Mouse (Mus musculus) spleen, adult 10 weeks (tissue): ENCODE results near the gene Fam199x. TPM values are rescaled to one million over a fixed set of nuclear protein-coding genes. Genes with fewer than 3 reads are reported as not detected.

Source experiments
- polyA plus RNA-seq: library from polyadenylated mRNA; stranded (reverse); fragments of 350-450 nt; fragmentation: Illumina TruSeq; extraction: RNeasy Lipid Tissue Mini Kit (QIAGEN cat#74804); gene quantifications from one replicate; pipeline ENCODE4 v1.2.3, GENCODE M21; 2015; ENCODE audit warnings: low replicate concordance; ENCODE audit not compliant: insufficient read depth

Fam199x gene
- polyA plus RNA-seq: 8.4 TPM

GRCm38 (mm10) chrX:137049425-137050225 is at the start of gene Fam199x:
Gene Fam199x (plus strand): TSS chrX:137049594.

GRCm38 (mm10) chrX:137038000-137038483 is 11.4 kb upstream of the Fam199x start, which contains the start of gene Slc25a53:
Gene Slc25a53 (minus strand): TSS chrX:137038302.

GRCm38 (mm10) chrX:137121718-137122117 is 72.3 kb downstream of the Fam199x start, which contains the start of gene Esx1:
Gene Esx1 (minus strand): TSS chrX:137122083.

Other genes starting within 250 kb of the Fam199x start
- 6.1 TPM for gene Plp1, start 226.9 kb upstream of the Fam199x start, polyA plus RNA-seq
- not detected for gene Rab9b, start 180.8 kb upstream of the Fam199x start, polyA plus RNA-seq
- not detected for gene H2bfm, start 122.3 kb upstream of the Fam199x start, polyA plus RNA-seq
- gene Tmsb15b2, start 74.1 kb upstream of the Fam199x start, polyA plus RNA-seq: 15.1 TPM
- 16.2 TPM for gene Tmsb15l, start 72.7 kb upstream of the Fam199x start, polyA plus RNA-seq
- 19.4 TPM for gene Tmsb15b1, start 72.7 kb upstream of the Fam199x start, polyA plus RNA-seq
- 16.6 TPM for gene Zcchc18, start 56.4 kb upstream of the Fam199x start, polyA plus RNA-seq
- gene Slc25a53, start 11.3 kb upstream of the Fam199x start, polyA plus RNA-seq: 49.3 TPM
- not detected for gene Esx1, start 72.5 kb downstream of the Fam199x start, polyA plus RNA-seq